Mouse (Mus musculus): ENCODE results near the gene Caskin1. TPM values are rescaled to one million over a fixed set of nuclear protein-coding genes. Genes with fewer than 3 reads are reported as not detected.
"Not testable (repeated sequence)": the region's sequence is repeated elsewhere in the genome, so short reads cannot be mapped to it uniquely, and the experiment has no call there.

The Caskin1 gene
- 100 to 1,000 TPM; 119 to 135 (median 127) TPM for total RNA-seq (2022)

- peak in 1 of 2 experiments; percentile 77 for DNase-seq (ENCODE audit: low spot score in 2 of 2)
Observed at GRCm38 (mm10) chr17:24488186-24488661, at the start of gene Caskin1. Caskin1 (plus strand) TSS chr17:24488601.

- DNase-seq (ENCODE audit: low spot score in 2 of 2), result no peak
Observed at GRCm38 (mm10) chr17:24440377-24440776, 48.0 kb upstream of the Caskin1 start.

GRCm38 (mm10) chr17:24441148-24441547 is 47.3 kb upstream of the Caskin1 start:
- no peak for DNase-seq (ENCODE audit: low spot score in 2 of 2)

GRCm38 (mm10) chr17:24442107-24442506 is 46.3 kb upstream of the Caskin1 start:
- DNase-seq (ENCODE audit: low spot score in 2 of 2), result no peak

DNA sequence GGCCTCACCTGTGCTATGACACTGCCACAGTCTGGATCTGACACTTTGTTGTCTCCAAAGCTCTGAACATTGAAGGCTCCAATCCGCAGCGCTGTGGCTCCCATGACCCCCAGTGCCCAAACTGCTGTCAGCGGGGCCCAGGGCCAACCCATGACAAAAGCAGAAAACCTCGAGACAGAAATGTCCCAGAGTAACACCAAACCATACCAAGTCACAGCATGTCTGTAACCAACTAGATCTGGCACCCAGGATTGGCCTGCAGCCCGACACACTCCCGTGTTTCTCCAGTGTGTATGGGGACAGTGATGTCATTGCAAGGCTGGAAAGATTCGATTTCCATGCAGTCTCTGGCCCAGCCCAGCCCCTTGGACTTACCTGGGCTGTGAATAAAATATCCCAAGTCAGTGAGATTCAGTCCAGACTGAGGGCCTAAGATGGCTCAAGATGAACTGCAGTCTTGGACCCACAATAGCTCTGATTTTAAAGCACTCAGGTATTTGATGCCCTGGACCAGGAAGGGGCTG is 45.7 kb upstream of the Caskin1 start, which contains the start of gene Dnase1l2:
Gene Dnase1l2, minus strand, starts transcription at position 474 of the 524 bp plus-strand sequence.
- DNase-seq (ENCODE audit: low spot score in 2 of 2), result no peak

- no peak for DNase-seq (ENCODE audit: low spot score in 2 of 2)
Observed at GRCm38 (mm10) chr17:24443409-24443808, 45.0 kb upstream of the Caskin1 start.

DNA sequence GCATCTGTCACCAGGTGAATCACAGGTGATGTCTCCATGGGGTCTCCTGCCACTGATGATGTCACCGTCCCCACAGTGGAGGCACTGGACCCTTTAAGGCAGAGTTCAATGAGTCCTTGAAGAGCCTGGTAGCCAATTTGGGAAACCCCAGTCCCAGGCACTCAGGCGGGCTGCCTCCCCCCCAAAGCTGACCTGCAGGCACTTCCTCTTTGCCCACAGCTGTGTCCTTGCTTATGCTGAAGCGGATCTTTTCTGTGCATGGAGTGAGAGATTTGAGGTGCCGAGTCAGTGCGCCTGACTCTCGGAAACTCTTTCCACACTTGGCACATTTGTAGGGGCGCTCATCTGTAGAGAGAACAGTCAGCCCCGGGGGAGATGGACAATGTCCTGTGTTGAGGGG is 41.8 kb upstream of the Caskin1 start:
- no peak for DNase-seq (ENCODE audit: low spot score in 2 of 2)

GRCm38 (mm10) chr17:24449507-24449906 is 38.9 kb upstream of the Caskin1 start:
- no peak for DNase-seq (ENCODE audit: low spot score in 2 of 2)

GRCm38 (mm10) chr17:24451220-24451619 is 37.2 kb upstream of the Caskin1 start:
- no peak for DNase-seq (ENCODE audit: low spot score in 2 of 2)

DNA sequence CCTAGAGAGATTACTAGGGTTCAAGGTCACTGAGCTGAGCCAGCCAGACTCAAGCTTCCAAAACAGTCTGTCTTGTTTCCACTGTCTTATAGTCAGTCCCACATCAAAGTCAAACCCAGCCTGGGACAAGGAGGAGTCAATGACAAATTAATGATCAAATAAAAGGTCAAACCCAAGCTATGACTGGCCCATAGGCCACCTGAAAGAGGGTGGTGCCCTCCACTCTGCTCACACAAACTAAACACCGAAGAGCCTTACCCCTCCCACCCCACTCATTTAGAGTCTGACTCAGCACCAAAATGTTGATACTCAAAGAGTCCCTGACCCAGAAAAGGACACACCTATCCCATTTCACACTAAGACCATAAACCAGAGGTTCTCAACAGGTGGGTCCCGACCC is 35.0 kb upstream of the Caskin1 start:
- DNase-seq (ENCODE audit: low spot score in 2 of 2), result no peak

GRCm38 (mm10) chr17:24454218-24454755 is 34.1 kb upstream of the Caskin1 start:
- no peak for DNase-seq (ENCODE audit: low spot score in 2 of 2)

- peak; percentile 93 to 99 for DNase-seq (ENCODE audit: low spot score in 2 of 2)
Observed at GRCm38 (mm10) chr17:24454756-24455522, 33.5 kb upstream of the Caskin1 start.

GRCm38 (mm10) chr17:24455523-24456206 is 32.7 kb upstream of the Caskin1 start:
- not testable (repeated sequence) for DNase-seq (ENCODE audit: low spot score in 2 of 2)

DNA sequence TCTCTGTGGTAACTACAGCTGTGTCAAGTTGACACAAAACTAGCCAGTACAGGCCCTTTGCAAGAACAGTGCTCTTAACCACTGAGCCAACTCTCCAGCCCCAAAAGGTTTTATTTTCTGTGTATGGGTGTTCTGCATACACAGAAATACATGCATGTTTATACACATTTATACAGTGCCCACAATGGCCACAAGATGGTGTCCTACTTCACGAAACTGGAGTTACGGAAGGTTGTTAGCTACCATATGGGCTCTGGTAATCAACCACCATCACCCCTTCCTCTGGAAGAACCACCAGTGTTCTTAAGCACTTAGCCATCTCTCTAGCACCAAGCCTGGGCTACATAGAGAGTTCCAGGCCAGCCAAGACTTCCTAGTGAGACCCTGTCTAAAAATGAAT is 26.8 kb upstream of the Caskin1 start:
- no peak for DNase-seq (ENCODE audit: low spot score in 2 of 2)

DNA sequence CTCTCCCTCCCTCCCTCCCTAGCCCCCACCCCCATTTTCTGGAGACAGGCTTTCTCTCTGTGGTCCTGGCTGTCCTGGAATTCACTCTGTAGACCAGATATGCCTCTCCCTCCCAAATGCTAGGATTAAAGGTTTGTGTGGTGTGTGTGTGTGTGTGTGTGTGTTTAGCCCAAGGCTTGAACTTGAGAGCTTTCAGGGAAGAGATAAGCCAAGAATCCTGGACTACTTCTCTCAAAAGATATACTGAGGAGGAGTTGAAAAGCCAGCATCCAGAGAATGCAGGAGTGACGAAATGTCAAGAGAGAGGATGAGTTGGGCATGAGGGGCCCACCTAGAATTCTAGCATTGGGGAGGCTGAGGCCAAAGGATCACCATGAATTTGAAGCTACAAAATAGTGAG is 25.5 kb upstream of the Caskin1 start:
- no peak for DNase-seq (ENCODE audit: low spot score in 2 of 2)

GRCm38 (mm10) chr17:24463374-24464133 is 24.8 kb upstream of the Caskin1 start:
- DNase-seq (ENCODE audit: low spot score in 2 of 2), result no peak

DNA sequence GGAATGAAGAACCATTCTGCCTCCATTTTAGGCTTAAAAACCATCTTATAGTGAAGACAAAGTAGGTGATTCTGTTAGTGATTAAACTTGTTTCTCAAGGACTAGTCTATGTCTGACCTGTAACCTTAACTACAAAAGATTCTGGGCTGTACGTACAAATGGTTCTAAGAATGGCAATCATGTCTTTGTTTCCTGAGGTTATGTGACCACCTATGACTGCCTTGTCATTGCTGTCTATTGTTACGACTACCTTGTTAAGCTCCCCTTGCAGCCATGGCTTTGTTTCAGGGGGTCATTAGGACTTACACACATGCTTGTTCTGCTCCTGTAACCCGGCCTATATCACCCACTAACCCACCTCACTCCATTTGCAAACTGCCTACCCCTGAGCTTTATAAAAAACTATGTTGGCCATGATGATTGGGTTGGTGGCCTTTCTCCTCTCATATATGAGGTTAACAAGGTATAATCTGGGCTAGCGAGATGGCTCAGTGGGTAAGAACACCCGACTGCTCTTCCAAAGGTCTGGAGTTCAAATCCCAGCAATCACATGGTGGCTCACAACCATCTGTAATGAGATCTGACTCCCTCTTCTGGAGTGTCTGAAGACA is 19.7 kb upstream of the Caskin1 start:
- DNase-seq (ENCODE audit: low spot score in 2 of 2), result no peak

DNA sequence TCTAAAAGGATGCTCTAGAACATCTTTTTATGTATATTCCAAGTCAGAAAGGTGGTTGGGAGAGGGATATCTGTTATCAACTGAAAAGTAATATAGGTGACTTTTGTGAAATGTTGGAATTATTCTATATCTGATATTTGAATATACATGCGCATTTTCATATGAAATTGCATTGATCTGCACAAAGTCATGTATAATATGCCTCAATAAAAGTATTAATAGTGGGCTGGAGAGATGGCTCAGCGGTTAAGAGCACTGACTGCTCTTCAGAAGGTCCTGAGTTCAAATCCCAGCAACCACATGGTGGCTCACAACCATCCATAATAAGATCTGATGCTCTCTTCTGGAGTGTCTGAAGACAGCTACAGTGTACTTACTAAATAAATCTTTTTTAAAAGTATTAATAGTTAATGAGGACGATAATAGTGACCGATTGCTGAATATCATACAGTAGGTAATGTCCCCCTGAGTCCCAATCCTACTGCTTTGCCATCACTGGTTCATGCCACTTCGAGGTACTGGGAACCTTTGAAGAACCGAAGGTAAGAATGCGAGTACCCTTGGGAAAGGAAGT is 19.0 kb upstream of the Caskin1 start:
- DNase-seq (ENCODE audit: low spot score in 2 of 2), result no peak

GRCm38 (mm10) chr17:24469910-24470602 is 18.3 kb upstream of the Caskin1 start, which contains the start of the genes E4f1 and Pgp:
E4f1 (minus strand) TSS chr17:24470313.
Pgp (plus strand) TSS chr17:24470392.
- DNase-seq (ENCODE audit: low spot score in 2 of 2), result peak; percentile 98 to 99

Data from left cerebral cortex, adult 8-10 months (tissue).